Mouse (Mus musculus) gastrocnemius, adult 18-20 months (tissue): ENCODE results near the gene Cops7a. TPM values are rescaled to one million over a fixed set of nuclear protein-coding genes. Genes with fewer than 3 reads are reported as not detected.

Experiments
- DNase-seq: peaks from one replicate; pipeline ENCODE4 v3.0.0; 2021; ENCODE audit warnings: low spot score
- total RNA-seq, 2 experiments: library from RNA; stranded (reverse); gene quantifications; 2 replicates each; pipeline ENCODE4 v1.2.3; 2021

Cops7a gene
- total RNA-seq, 2 experiments from 2014 or later: 109 to 121 TPM

DNA sequence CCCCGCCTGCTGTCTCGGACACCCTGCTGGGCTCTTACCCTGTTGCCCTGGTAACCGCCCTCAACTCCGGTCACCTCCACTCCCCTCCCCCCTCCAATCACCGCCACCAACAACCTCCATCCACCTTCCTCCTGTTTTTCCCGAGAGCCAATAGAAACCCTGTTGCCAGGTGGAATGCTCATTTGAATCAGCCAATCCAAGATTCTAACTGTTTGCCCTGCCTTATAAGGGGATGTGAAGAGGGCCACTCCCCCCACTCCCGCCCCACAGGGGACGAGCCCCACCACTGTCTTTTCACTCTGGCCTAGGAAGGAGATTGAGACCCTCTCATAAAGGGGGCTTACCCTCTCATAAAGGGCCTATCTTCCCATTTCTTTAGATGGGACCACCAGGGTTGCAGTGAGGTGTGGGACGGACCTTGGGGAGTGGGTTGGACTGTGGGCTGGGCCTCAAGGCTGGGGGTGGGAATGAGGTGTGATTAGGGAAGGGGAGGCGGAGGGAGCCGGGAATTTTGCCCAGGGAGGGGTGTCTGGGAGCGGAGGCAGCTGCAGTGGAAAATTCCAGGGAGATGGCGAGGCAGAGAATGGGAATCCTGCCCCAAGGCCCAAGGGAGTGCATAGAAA, 45.5 kb downstream of the Cops7a start, which contains the start of gene Ptms:
Ptms (minus strand) TSS at position 409 of the 623 bp plus-strand sequence.
- DNase-seq: peak; percentile 93

DNA sequence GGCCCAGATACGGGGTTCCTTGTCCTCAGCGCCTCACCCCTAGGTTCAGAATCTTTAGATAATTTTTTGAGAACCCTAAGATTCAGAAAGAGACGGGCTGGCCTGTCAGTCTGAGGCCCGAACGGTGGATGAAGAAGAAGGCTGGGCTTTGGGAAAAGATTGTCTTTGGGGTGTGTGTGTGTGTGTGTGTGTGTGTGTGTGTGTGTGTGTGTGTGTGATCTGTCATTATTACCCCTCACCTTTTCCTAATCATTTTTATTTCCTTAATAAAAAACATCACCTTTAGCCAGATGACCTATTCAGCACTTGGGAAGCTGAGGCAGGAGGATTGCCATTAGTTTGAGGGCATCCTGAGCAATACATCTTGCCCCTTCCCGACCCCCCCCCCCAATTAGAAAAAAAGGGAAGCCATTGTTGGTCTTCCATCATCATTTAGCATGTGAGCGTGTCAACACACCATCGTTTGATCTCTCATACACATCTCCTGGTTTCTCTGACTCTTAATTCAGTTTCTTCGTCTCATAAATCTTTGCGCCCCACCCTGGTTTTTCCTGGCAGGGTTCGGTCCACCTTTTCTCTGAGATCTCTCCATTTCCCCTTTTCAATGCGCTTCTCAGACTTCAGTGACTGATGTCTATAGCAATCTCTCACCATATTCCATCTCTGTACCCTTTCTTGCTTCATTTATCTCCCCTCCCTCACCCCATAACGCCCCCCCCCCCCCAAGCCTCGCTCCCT, 46.3 kb downstream of the Cops7a start:
- no peak for DNase-seq

DNA sequence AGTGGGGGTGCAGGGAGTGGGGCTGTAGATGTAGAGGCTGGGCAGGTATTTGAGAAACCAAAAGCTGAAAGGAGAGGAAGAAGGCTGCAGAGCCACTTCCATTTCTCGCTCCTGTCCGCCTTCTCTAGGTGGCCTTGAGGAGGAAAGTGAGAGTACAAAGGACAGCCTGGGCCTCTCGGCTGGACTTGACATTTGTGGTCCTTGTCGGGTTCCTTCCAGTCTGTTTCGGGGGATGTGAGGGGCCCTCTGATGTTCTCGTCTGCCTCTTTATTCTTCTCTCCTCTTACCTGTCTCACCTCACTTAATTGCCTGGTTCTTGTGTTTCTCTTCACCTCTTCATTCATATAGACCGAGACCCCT, 47.0 kb downstream of the Cops7a start:
- DNase-seq: no peak

DNA sequence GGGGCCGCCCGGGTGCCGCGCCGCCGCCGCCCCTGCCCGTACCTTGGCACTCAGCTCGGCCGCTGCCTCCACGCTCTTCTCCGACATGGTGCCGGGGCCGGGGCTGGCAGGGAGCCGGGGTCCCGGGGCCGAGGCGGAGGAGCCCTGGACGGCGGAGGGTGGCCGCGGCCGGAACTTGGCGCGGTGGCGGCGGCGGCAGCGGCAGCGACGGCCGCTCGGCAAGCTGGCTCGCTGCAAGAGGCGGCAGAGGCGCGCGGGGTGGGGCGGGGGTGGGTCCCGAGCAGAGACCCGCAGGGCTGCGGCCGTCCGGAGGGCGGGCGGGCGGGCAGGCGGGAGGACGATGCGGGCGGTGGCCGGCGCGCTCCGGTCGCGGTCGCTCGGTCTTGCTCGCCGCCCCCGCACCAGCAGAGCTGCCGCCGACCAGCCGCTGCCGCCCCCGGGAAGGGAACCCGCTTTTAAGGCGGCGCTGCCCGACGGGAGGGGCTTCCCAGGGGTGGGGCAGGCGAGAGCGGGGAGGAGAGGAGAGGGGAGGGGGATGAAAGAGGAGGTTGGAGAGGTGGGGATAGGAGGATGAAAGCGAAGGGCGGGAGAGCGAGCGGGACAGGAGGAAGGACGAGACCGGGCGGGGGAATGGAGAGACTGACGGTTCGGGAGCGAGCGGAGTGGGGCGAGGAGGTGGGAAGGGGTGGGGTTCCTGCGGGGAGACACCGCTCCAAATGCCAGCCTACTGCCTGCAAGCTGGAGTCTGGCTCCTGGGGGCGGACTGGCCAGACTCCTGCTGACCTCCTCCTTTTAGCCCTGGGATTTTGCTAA, 47.6 kb downstream of the Cops7a start:
- peak; percentile 90 for DNase-seq

DNA sequence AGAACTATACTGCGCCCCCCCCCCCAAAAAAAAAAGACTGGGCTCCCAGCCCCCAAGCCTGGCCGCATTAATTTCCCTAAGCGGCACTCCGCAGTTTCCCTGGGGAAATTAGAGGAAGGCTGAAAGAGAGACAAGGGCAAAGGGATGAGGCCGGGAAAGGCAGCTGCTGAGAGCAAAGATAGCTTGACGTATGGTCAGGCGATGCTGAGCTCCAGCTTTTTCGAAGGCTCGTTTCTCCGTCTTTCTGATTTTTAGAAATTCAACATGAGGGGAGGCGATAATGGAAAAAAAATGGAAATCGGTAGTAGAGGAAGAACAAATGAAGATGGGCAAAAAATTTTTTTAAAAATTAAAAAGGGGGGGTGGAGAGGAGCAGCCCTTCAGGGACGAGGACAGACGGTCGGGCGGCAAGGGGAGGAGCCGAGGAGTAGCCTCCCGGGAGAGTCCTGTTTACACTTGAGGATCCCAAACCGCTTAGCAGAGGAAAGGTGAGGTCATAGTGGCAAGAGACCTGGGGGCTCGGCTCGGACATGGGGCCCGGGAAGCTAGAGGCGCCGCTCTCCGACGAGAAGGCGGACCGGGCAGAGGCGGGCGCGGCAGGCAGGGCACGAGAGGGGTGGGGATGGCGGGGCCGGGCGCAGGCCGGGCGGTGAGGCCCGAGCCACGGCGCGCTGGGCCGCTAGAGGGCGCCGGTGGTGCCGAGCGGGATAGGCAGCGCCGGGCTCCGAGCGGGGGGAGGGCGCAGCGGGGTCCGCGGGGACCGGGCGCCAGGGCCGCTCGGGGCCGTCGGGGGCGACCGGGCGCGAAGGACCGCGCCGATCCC, 48.4 kb downstream of the Cops7a start:
- DNase-seq: peak; percentile 87

DNA sequence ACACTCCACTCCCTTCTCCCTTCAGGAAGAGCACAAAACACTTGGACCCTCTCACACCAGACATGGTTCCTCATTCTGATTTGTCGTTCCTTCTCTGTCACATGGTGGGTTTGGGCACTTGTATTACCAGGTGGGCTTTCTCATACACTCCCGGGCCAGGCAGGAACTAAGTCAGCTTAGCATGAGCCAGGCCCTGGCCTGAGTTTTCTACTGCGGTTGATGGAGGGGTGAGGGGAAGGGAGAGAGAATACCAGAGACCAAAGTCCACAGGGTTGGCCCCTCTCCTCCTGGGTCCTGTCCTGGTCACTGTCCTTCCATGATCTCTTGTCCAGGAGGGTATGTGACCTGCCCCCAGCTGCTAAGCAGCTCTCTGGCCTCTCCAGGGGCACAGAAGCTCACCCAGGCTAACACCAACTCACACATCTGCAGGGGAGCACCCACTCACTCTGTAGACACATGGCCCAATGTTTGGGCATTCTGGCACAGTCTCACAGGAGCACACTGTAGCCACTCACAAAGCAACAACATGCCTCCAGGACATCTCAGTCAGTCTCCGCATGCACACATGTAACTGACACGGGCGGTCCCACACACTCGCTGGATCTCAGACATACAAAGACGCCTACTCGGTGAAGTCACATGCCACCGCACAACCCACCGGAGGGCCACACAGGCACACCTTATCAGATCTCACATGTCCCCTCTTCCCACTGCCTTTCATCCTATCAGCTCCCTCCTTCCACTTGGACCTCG, 49.2 kb downstream of the Cops7a start:
- no peak for DNase-seq

DNA sequence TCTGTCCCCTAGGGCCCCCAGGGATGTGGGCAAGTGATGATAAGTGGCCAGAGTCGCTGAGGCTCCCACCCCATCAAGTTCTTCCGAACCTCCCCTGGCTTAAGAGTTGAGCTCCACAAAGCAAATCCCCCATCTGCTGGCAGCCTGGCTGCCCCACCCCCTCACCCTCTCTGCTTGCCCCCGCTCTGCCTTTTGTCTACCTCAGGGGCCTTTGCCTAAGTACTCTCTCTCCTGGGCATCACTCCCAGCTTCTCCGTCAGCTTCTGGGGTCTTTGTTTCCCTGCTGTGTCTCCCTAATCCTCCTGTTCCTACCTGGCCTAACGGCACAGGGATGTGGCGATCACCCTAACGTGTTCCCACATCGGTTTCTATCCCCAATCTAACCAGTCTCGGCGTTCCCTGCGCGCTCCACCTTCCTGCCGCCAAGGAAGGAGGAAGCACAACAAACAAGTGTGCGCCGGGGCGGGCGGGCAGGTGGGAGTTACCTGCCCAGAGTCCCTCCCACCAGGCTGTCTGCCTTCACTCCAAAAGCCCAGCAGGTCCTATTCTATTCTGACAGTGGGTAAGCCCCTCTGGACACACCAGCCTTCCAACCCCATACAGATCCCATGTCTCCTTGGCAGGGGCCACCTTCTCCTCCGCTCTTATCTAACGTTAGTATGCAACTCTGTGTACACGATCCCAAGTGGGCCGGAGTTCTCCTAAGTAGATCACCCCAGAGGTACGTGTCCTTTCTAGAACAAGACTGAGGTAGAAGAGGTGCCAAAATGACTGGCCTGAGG, 50.0 kb downstream of the Cops7a start:
- DNase-seq: no peak

DNA sequence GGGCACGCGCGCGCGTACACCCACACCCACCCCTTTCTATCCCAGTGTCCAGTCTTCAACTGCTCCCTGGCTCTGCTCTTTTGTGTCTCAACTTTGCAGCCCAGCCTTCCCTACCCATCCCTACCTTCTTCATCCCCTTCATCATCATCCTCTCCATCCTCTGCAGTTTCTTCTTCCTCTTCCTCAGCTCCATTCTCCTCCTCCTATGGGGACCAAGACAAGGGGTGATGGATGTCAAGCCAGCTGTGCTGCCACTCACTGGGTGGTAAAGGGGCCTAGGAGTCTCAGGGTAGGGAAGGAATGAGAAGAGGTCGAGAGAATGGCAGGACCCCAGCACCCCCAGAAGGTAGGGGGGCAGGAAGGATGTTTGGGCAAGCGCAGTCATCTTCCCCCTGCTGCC, 50.8 kb downstream of the Cops7a start:
- no peak for DNase-seq

DNA sequence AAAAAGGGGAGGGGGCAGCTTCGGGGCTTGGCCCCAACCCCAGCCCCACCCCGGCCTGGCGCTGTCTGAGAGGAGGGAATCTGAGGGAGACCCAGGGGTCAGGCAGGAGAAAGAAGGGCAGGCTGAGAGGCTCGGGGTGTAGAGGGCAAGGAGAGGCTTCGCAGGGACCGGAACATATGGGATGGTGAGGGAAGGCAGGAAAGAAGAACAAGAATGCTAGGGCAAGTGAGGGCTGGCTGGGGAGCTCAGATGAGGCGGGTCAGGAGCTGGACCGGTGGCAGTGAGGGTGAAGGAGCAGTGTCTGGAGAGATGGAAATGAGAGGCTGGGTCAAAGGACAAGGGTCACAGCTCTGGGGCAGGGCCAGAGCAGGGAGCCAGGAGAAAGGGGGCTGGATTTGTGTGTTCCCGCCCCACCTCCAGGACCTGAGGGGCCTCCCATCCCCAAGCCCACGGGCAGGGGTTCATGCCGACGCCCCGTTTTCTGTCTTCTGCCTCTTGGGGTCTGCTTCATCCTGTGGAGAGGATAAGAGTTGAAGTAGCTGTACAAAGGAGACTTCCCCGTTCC, 51.5 kb downstream of the Cops7a start:
- no peak for DNase-seq

DNA sequence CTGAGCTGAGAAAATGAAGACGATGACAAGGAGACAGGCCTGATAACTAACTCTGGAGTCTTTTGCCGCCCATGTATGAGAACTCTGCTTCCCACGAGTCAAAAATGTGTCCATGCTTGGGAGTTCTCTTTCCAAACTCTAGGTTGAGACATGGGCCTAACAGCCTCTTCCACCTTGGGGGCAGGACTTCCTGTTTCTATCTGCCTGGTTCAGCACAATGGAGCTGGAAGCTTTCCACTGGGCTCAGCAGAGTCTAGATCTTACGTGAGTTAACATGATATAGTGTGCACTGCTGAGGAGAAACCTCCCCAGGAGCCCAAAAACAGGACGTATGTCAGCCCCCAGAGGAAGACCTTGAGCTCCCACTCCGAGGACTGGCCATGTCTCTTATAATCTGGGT, 52.1 kb downstream of the Cops7a start:
- DNase-seq: no peak

DNA sequence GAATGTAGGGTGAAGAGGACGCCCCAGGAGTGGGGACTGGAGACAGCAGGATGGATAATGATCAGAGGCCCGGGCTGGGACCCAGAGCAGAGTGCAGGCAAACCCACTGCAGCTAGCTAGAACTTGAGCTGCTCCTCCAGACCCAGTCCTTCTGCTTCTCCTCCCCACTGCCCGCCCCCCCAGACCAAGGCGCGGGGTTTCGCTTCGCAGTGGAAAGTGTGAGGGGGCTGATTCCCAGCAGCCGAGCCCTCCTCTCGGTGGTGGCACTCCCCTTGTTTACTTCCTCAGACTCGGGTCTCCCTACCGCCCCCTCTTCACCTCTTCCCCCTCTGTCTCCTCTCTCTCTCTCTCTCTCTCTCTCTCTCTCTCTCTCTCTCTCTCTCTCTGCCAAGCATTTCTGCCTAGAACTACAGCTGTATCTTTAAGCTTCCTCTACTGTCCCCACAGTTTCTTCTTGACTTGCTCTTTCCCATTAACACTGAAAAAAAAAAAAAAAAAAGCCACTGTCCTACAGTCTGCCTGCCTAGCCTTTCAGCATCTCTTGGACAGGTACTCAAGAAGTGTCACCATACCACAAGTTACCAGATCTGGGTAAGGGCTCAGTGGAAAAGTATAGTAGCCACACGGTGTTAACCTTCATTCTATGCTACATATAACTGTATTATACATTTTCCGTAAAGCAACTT, 53.7 kb downstream of the Cops7a start, which contains the start of gene Lag3:
Lag3 (minus strand) TSS at position 173 of the 686 bp plus-strand sequence.
- DNase-seq: no peak

DNA sequence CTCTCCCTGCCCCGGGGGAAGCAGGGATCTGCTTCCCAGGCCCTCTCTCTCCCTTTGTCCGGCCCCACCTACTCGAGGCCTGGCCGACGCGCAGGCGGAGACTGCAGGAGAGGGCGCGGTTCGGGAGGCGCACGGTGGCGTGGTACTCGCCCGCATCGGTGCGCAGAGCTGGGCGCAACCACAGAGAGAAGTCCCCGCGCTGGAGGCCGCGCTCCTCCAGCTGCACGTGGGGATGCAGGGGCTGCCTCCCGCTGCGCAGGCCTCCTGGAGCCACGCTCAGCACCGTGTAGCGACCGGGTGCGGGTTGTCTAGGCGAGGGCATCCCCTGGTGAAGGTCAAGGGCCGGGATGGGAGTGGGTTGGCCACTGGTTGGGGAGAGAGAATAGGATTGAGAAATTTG, 55.3 kb downstream of the Cops7a start:
- no peak for DNase-seq

Other genes starting within 250 kb of the Cops7a start
- gene Ptpn6, start 226.8 kb downstream of the Cops7a start, total RNA-seq: 1 to 10 TPM in 1 of 2 experiments, under 1 TPM in 1; 0.90 to 1.1 TPM
- 100 to 1,000 TPM; 162 TPM for gene Grcc10, start 224.2 kb downstream of the Cops7a start, total RNA-seq
- gene Gm45234, start 209.5 kb downstream of the Cops7a start, total RNA-seq: not detected
- 10 to 100 TPM; 44.0 to 56.4 TPM for gene Atn1, start 209.0 kb downstream of the Cops7a start, total RNA-seq
- 1 to 10 TPM in 1 of 2 experiments, under 1 TPM in 1; 0.87 to 1.2 TPM for gene Eno2, start 195.9 kb downstream of the Cops7a start, total RNA-seq
- gene Lrrc23, start 185.8 kb downstream of the Cops7a start, total RNA-seq: under 1 TPM in 1 of 2 experiments, not detected in 1; 0.31 TPM
- 1 to 10 TPM; 2.2 to 5.3 TPM for gene Spsb2, start 156.9 kb downstream of the Cops7a start, total RNA-seq
- gene Tpi1, start 151.2 kb downstream of the Cops7a start, total RNA-seq: 1,000 to 10,000 TPM; 2,056 to 2,236 TPM
- 10 to 100 TPM; 39.9 to 50.1 TPM for gene Usp5, start 136.1 kb downstream of the Cops7a start, total RNA-seq
- gene Cdca3, start 136.0 kb downstream of the Cops7a start, total RNA-seq: under 1 TPM; 0.25 to 0.55 TPM
- gene Gnb3, start 125.3 kb downstream of the Cops7a start, total RNA-seq: under 1 TPM; 0.57 to 0.71 TPM
- 1 to 10 TPM; 3.5 to 4.9 TPM for gene P3h3, start 107.8 kb downstream of the Cops7a start, total RNA-seq
- gene Gpr162, start 101.6 kb downstream of the Cops7a start, total RNA-seq: under 1 TPM; 0.09 to 0.21 TPM
- under 1 TPM; 0.38 to 0.41 TPM for gene Cd4, start 77.3 kb downstream of the Cops7a start, total RNA-seq
- gene Lag3, start 53.8 kb downstream of the Cops7a start, total RNA-seq: under 1 TPM in 1 of 2 experiments, not detected in 1; 0.12 TPM
- 100 to 1,000 TPM in 1 of 2 experiments, 10 to 100 TPM in 1; 64.3 to 105 TPM for gene Ptms, start 45.4 kb downstream of the Cops7a start, total RNA-seq
- gene Mlf2, start 34.2 kb downstream of the Cops7a start, total RNA-seq: 100 to 1,000 TPM; 196 to 205 TPM
- under 1 TPM; 0.75 to 0.93 TPM for gene Pianp, start 31.2 kb upstream of the Cops7a start, total RNA-seq
- gene Zfp384, start 43.6 kb upstream of the Cops7a start, total RNA-seq: 10 to 100 TPM; 22.4 to 24.0 TPM
- 10 to 100 TPM; 22.0 to 23.2 TPM for gene Ing4, start 74.2 kb upstream of the Cops7a start, total RNA-seq
- 1 to 10 TPM; 2.0 to 2.4 TPM for gene Acrbp, start 84.2 kb upstream of the Cops7a start, total RNA-seq
- gene Lpar5, start 102.4 kb upstream of the Cops7a start, total RNA-seq: not detected
- gene Chd4, start 130.4 kb upstream of the Cops7a start, total RNA-seq: 10 to 100 TPM; 64.1 to 70.6 TPM
- gene Nop2, start 166.4 kb upstream of the Cops7a start, total RNA-seq: 10 to 100 TPM; 16.3 to 17.7 TPM
- 1 to 10 TPM; 5.8 to 6.3 TPM for gene Iffo1, start 179.7 kb upstream of the Cops7a start, total RNA-seq
- over 10,000 TPM in 1 of 2 experiments, 1,000 to 10,000 TPM in 1; 8,476 to 11,435 TPM for gene Gapdh, start 200.9 kb upstream of the Cops7a start, total RNA-seq
- 1 to 10 TPM; 6.5 to 8.2 TPM for gene Ncapd2, start 226.2 kb upstream of the Cops7a start, total RNA-seq
- 100 to 1,000 TPM; 212 to 229 TPM for gene Mrpl51, start 226.3 kb upstream of the Cops7a start, total RNA-seq